Mouse (Mus musculus): Measurements from ENCODE around the gene Camta1.

DNA sequence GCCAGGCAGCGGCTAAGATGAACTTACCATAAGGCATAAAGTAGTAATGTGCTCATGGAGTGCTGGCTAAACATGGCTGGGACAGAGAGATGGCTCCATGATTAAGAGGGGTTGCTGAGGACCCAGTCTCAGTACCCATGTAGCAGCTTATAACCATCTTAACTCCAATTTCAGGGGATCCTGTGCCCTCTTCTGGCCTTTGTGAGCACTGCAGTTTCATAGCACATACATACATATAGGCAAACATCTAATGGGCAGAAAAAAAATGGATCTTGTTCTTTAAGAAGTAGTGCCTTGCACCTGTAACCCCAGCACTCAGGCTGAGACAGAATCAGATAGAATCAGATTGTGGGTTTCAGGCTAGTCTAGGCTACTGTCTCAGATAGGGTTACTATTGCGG, 454.5 kb downstream of the Camta1 start:
- TF ChIP-seq POLR2A (IDR thresholded peaks at IDR 0.05; ENCODE audit: control insufficient read depth, extremely low read depth, insufficient read depth, low read length, poor library complexity) (no peak), CTCF (IDR thresholded peaks at IDR 0.05; ENCODE audit: borderline replicate concordance, control insufficient read depth, extremely low read depth, insufficient read depth, low read length, poor library complexity) (no peak)
